Mouse (Mus musculus) right cerebral cortex, adult 18-20 months (tissue): ENCODE data around the gene Acer3.

Source experiments
- DNase-seq: peaks from one replicate; pipeline ENCODE4 v3.0.0; 2022; ENCODE audit warnings: mixed read lengths

Acer3 gene

GRCm38 (mm10) chr7:98332678-98333397 is 11.8 kb upstream of the Acer3 start:
- no peak for DNase-seq

- DNase-seq, result no peak
These were observed 10.9 kb upstream of the Acer3 start for GRCm38 (mm10) chr7:98331932-98332331.

GRCm38 (mm10) chr7:98330375-98331002 is 9.5 kb upstream of the Acer3 start:
- DNase-seq, result no peak

GRCm38 (mm10) chr7:98329651-98330374 is 8.8 kb upstream of the Acer3 start:
- DNase-seq, result no peak

- DNase-seq, result no peak
These were observed 7.3 kb upstream of the Acer3 start for GRCm38 (mm10) chr7:98328311-98328710.

- DNase-seq, result no peak
These were observed 5.0 kb upstream of the Acer3 start for GRCm38 (mm10) chr7:98326051-98326450.

- DNase-seq, result no peak
These were observed 3.2 kb upstream of the Acer3 start for GRCm38 (mm10) chr7:98324228-98324627.

- no peak for DNase-seq
These were observed 2.4 kb upstream of the Acer3 start for GRCm38 (mm10) chr7:98323288-98324019.

GRCm38 (mm10) chr7:98322415-98322814 is 1.4 kb upstream of the Acer3 start:
- DNase-seq, result no peak

- no peak for DNase-seq
These were observed 927 bp downstream of the Acer3 start for GRCm38 (mm10) chr7:98320006-98320556.

- no peak for DNase-seq
These were observed 4.4 kb downstream of the Acer3 start for GRCm38 (mm10) chr7:98316568-98316967.

- DNase-seq, result no peak
These were observed 5.9 kb downstream of the Acer3 start for GRCm38 (mm10) chr7:98315087-98315486.

- no peak for DNase-seq
These were observed 8.7 kb downstream of the Acer3 start for GRCm38 (mm10) chr7:98312185-98312920.

GRCm38 (mm10) chr7:98310266-98310665 is 10.7 kb downstream of the Acer3 start:
- DNase-seq, result no peak

- DNase-seq, result peak; percentile 95
These were observed 11.6 kb downstream of the Acer3 start for GRCm38 (mm10) chr7:98309219-98310030.

- peak; percentile 7 for DNase-seq
These were observed 12.3 kb downstream of the Acer3 start for GRCm38 (mm10) chr7:98308607-98309218.

- no peak for DNase-seq
These were observed 12.9 kb downstream of the Acer3 start for GRCm38 (mm10) chr7:98307921-98308606.

- no peak for DNase-seq
These were observed 13.6 kb downstream of the Acer3 start for GRCm38 (mm10) chr7:98307411-98307810.

GRCm38 (mm10) chr7:98292901-98293300 is 28.1 kb downstream of the Acer3 start:
- DNase-seq, result no peak

- no peak for DNase-seq
These were observed 31.4 kb downstream of the Acer3 start for GRCm38 (mm10) chr7:98289585-98289984.
